Mouse (Mus musculus) embryonic facial prominence, embryonic 14.5 days (tissue): Measurements from ENCODE around the gene Ppfibp1. TPM values are rescaled to one million over a fixed set of nuclear protein-coding genes. Genes with fewer than 3 reads are reported as not detected.

Source experiments
- ATAC-seq: fragments of 200-750 bp; cut with Nextera tagmentation; 2 replicates; pipeline ENCODE4 v1.8.0; 2017; ENCODE audit warnings: low read depth, moderate number of reproducible peaks, moderate TSS enrichment
- DNase-seq: peaks from one replicate; pipeline ENCODE4 v3.0.0-alpha.2; 2015; ENCODE audit warnings: low spot score
- H3K27ac ChIP-seq: fragments of 300-500 bp; sonication (generic); replicated peaks from 2 replicates; pipeline ENCODE4 v1.5.1; 2014; ENCODE audit warnings: low read depth, mild to moderate bottlenecking, low read length, moderate library complexity
- H3K27me3 ChIP-seq: fragments of 300-500 bp; sonication (generic); replicated peaks from 2 replicates; pipeline ENCODE4 v1.6.1; 2014; ENCODE audit warnings: low read length; ENCODE audit not compliant: control insufficient read depth, insufficient read depth
- H3K36me3 ChIP-seq: fragments of 300-500 bp; sonication (generic); 2 replicates; pipeline ENCODE4 v1.6.1; 2014; ENCODE audit warnings: low read length, mixed read lengths; ENCODE audit not compliant: control insufficient read depth, insufficient read depth
- H3K4me1 ChIP-seq: fragments of 300-500 bp; sonication (generic); 2 replicates; pipeline ENCODE4 v1.6.1; 2014; ENCODE audit warnings: antibody characterized with exemption, low read length; ENCODE audit not compliant: control insufficient read depth, insufficient read depth
- H3K4me2 ChIP-seq: fragments of 300-500 bp; sonication (generic); 2 replicates; pipeline ENCODE4 v1.6.1; 2014; ENCODE audit warnings: low read depth, mild to moderate bottlenecking, low read length, moderate library complexity, mixed read lengths
- H3K4me3 ChIP-seq: fragments of 300-500 bp; sonication (generic); 2 replicates; pipeline ENCODE4 v1.5.1; 2014; ENCODE audit warnings: low read depth, mild to moderate bottlenecking, low read length
- H3K9ac ChIP-seq: fragments of 300-500 bp; sonication (generic); 2 replicates; pipeline ENCODE4 v1.6.1; 2014; ENCODE audit warnings: low read depth, mild to moderate bottlenecking, low read length, moderate library complexity, mixed read lengths
- H3K9me3 ChIP-seq: fragments of 300-500 bp; sonication (generic); 2 replicates; pipeline ENCODE4 v1.6.1; 2016; ENCODE audit warnings: low read length; ENCODE audit not compliant: control insufficient read depth
- WGBS: fragments of 180-500 bp; shearing (Covaris S2); extraction: QIAGEN DNeasy Blood & Tissue Kit; methylation state at CpG from one replicate; pipeline ENCODE4 v1.1.7; 2014; 5-methylcytosine and 5-hydroxymethylcytosine counted together
- polyA plus RNA-seq: library from polyadenylated mRNA; unstranded; fragments of >200 nt; fragmentation: Nextera tagmentation; extraction: Ambion mirVana; gene quantifications from 2 replicates; pipeline ENCODE4 v1.2.1, GENCODE M21; 2014

Ppfibp1 gene
- polyA plus RNA-seq, 1 experiment from 2014 or later: 55.5 TPM

GRCm38 (mm10) chr6:146950454-146950832, 62.2 kb downstream of the Ppfibp1 start:
- Histone ChIP-seq H3K27me3 (no peaks in the 10 kb centered on the region), H3K4me3 (no peak overlapping the region), H3K36me3 (no peaks in the 10 kb centered on the region), H3K27ac (no peak overlapping the region), H3K4me2 (no peak overlapping the region), H3K9me3 (no peaks in the 10 kb centered on the region), H3K4me1 (peaks cover 25% of the 10 kb centered on the region), H3K9ac (no peak overlapping the region)
- peak; percentile 32; the same call in 1 of the 2 replicates for ATAC-seq
- WGBS: 7% methylated on average over 1 of the region's 1 CpGs
- DNase-seq: peak; percentile 45

- Histone ChIP-seq H3K9me3 (no peaks in the 10 kb centered on the region), H3K27me3 (no peaks in the 10 kb centered on the region), H3K4me2 (no peak within 1 kb of the TSS), H3K27ac (no peak within 1 kb of the TSS), H3K4me1 (peaks cover 11% of the 10 kb centered on the region; the same call in 1 of the 2 replicates), H3K4me3 (no peak within 1 kb of the TSS), H3K9ac (no peak within 1 kb of the TSS), H3K36me3 (no peaks in the 10 kb centered on the region)
- DNase-seq: peak; percentile 45
- 82% methylated on average over 1 of the region's 1 CpGs for WGBS
- no peak for ATAC-seq
These were observed 66.0 kb downstream of the Ppfibp1 start, which contains the start of gene 1700034J05Rik for GRCm38 (mm10) chr6:146954258-146954657. Gene 1700034J05Rik, minus strand, starts transcription at chr6:146954422.

- Histone ChIP-seq H3K4me2 (no peak overlapping the region), H3K27ac (peak overlapping the region; percentile 28), H3K9me3 (no peaks in the 10 kb centered on the region), H3K4me1 (peaks cover 3% of the 10 kb centered on the region; the same call in 1 of the 2 replicates), H3K27me3 (no peaks in the 10 kb centered on the region), H3K4me3 (no peak overlapping the region), H3K9ac (no peak overlapping the region), H3K36me3 (no peaks in the 10 kb centered on the region)
- no peak for ATAC-seq
- no peak for DNase-seq
- WGBS: 56% methylated on average over 1 of the region's 1 CpGs
These were observed 67.2 kb downstream of the Ppfibp1 start for GRCm38 (mm10) chr6:146955475-146955874.

- Histone ChIP-seq H3K9ac (no peak overlapping the region), H3K27me3 (no peaks in the 10 kb centered on the region), H3K4me1 (peaks cover 3% of the 10 kb centered on the region; the same call in 1 of the 2 replicates), H3K4me2 (no peak overlapping the region), H3K9me3 (no peaks in the 10 kb centered on the region), H3K4me3 (no peak overlapping the region), H3K27ac (peak overlapping the region; percentile 28), H3K36me3 (no peaks in the 10 kb centered on the region)
- peak; percentile 38 for ATAC-seq
- WGBS: 38% methylated on average over 12 of the region's 12 CpGs
- peak; percentile 63 for DNase-seq
These were observed 67.6 kb downstream of the Ppfibp1 start for GRCm38 (mm10) chr6:146955896-146956295.

- Histone ChIP-seq H3K4me2 (no peak overlapping the region), H3K27ac (no peak overlapping the region), H3K4me3 (no peak overlapping the region), H3K36me3 (no peaks in the 10 kb centered on the region), H3K9me3 (no peaks in the 10 kb centered on the region), H3K27me3 (no peaks in the 10 kb centered on the region), H3K4me1 (peaks cover 3% of the 10 kb centered on the region; the same call in 1 of the 2 replicates), H3K9ac (no peak overlapping the region)
- no peak for DNase-seq
- 76% methylated on average over 1 of the region's 1 CpGs for WGBS
- ATAC-seq: no peak
These were observed 68.7 kb downstream of the Ppfibp1 start for GRCm38 (mm10) chr6:146956961-146957360.

- H3K4me1 ChIP-seq: no peaks in the 10 kb centered on the region; the same call in 1 of the 2 replicates
- DNase-seq: no peak
- 88% methylated on average over 1 of the region's 1 CpGs for WGBS
These were observed 70.4 kb downstream of the Ppfibp1 start for GRCm38 (mm10) chr6:146958694-146959093.

GRCm38 (mm10) chr6:146959908-146960680, 71.8 kb downstream of the Ppfibp1 start:
- 65% methylated on average over 9 of the region's 9 CpGs for WGBS
- H3K27me3 ChIP-seq: no peaks in the 10 kb centered on the region

More at GRCm38 (mm10) chr6:146958694-146959093, 70.4 kb downstream of the Ppfibp1 start:
- no peak overlapping the region for H3K4me2 ChIP-seq
- ATAC-seq: no peak
- H3K27me3 ChIP-seq: no peaks in the 10 kb centered on the region
- no peak overlapping the region for H3K4me3 ChIP-seq
- no peak overlapping the region for H3K27ac ChIP-seq
- no peak overlapping the region for H3K9ac ChIP-seq
- no peaks in the 10 kb centered on the region for H3K9me3 ChIP-seq
- H3K36me3 ChIP-seq: no peaks in the 10 kb centered on the region

GRCm38 (mm10) chr6:146960956-146961355, 72.7 kb downstream of the Ppfibp1 start:
- H3K9ac ChIP-seq: no peak overlapping the region
- H3K9me3 ChIP-seq: no peaks in the 10 kb centered on the region
- no peak overlapping the region for H3K27ac ChIP-seq
- 75% methylated on average over 5 of the region's 5 CpGs for WGBS
- no peaks in the 10 kb centered on the region for H3K36me3 ChIP-seq
- no peak for ATAC-seq
- H3K4me1 ChIP-seq: no peaks in the 10 kb centered on the region; the same call in 1 of the 2 replicates
- H3K4me3 ChIP-seq: no peak overlapping the region
- H3K27me3 ChIP-seq: no peaks in the 10 kb centered on the region
- DNase-seq: no peak
- no peak overlapping the region for H3K4me2 ChIP-seq

More at GRCm38 (mm10) chr6:146959908-146960680, 71.8 kb downstream of the Ppfibp1 start:
- H3K4me1 ChIP-seq: no peaks in the 10 kb centered on the region; the same call in 1 of the 2 replicates
- DNase-seq: no peak
- no peak overlapping the region for H3K4me2 ChIP-seq
- H3K9me3 ChIP-seq: no peaks in the 10 kb centered on the region
- no peak overlapping the region for H3K9ac ChIP-seq
- no peak overlapping the region for H3K4me3 ChIP-seq
- H3K27ac ChIP-seq: no peak overlapping the region
- ATAC-seq: no peak
- no peaks in the 10 kb centered on the region for H3K36me3 ChIP-seq
